Mouse (Mus musculus) heart, postnatal 0 days (tissue): ENCODE measurements around the gene Ppip5k1.

Source experiments
- CTCF ChIP-seq: IDR thresholded peaks from 2 replicates; pipeline ENCODE4 v1.5.1; 2016; ENCODE audit warnings: antibody characterized with exemption, control low read depth, low read depth
- EP300 ChIP-seq: IDR thresholded peaks from 2 replicates; pipeline ENCODE4 v1.6.1; 2016; ENCODE audit warnings: antibody characterized with exemption, low read depth

DNA sequence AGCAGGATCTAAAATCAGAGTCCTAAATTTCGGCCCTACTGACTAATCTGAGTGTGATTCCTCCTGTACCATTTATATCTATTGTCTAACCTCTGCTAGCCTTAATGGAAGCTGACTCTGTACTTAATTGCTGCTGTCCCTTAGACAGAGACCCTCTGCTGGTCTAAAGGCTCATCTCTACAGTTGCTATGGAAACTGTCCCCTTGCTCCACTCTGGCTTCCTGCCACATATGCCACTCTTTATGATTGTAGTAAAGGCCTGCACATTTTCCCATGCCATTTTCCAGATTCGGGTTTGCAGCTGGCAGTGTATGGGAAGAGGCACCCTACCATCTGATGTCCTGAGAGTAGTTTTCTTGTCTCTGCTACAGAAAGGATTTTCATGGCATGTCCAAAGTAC lies 67.3 kb downstream of the Ppip5k1 start:
- TF ChIP-seq CTCF (no peak), EP300 (no peak)
